Mouse (Mus musculus) midbrain, embryonic 16.5 days (tissue): ENCODE data around the gene B3gnt8. TPM values are rescaled to one million over a fixed set of nuclear protein-coding genes. Genes with fewer than 3 reads are reported as not detected.

ENCODE experiments used
- ATAC-seq: fragments of 200-750 bp; cut with Nextera tagmentation; 2 replicates; pipeline ENCODE4 v1.8.0; 2017; ENCODE audit warnings: moderate TSS enrichment
- H3K27ac ChIP-seq: fragments of 300-500 bp; sonication (generic); 2 replicates; pipeline ENCODE4 v1.5.1; 2014; ENCODE audit warnings: mild to moderate bottlenecking, low read length, mixed read lengths
- H3K27me3 ChIP-seq: fragments of 300-500 bp; sonication (generic); 2 replicates; pipeline ENCODE4 v1.6.1; 2014; ENCODE audit warnings: low read depth, low read length, mixed read lengths; ENCODE audit not compliant: control insufficient read depth, insufficient read depth
- H3K36me3 ChIP-seq: fragments of 300-500 bp; sonication (generic); 2 replicates; pipeline ENCODE4 v1.6.1; 2014; ENCODE audit warnings: mild to moderate bottlenecking, low read length, moderate library complexity, mixed read lengths; ENCODE audit not compliant: control insufficient read depth, insufficient read depth
- H3K4me1 ChIP-seq: fragments of 300-500 bp; sonication (generic); 2 replicates; pipeline ENCODE4 v1.6.1; 2014; ENCODE audit warnings: mild to moderate bottlenecking, low read length, mixed read lengths; ENCODE audit not compliant: control insufficient read depth, insufficient read depth
- H3K4me2 ChIP-seq: fragments of 300-500 bp; sonication (generic); 2 replicates; pipeline ENCODE4 v1.6.1; 2014; ENCODE audit warnings: mild to moderate bottlenecking, low read length, mixed read lengths
- H3K4me3 ChIP-seq: fragments of 300-500 bp; sonication (generic); 2 replicates; pipeline ENCODE4 v1.5.1; 2014; ENCODE audit warnings: low read depth, mild to moderate bottlenecking, low read length, moderate library complexity, mixed read lengths
- H3K9ac ChIP-seq: fragments of 300-500 bp; sonication (generic); 2 replicates; pipeline ENCODE4 v1.6.1; 2014; ENCODE audit warnings: low read depth, low read length, mixed read lengths
- H3K9me3 ChIP-seq: fragments of 300-500 bp; sonication (generic); replicated peaks from 2 replicates; pipeline ENCODE4 v1.6.1; 2014; ENCODE audit warnings: mild to moderate bottlenecking, low read length, mixed read lengths; ENCODE audit not compliant: control insufficient read depth, poor library complexity, severe bottlenecking
- WGBS: fragments of 180-500 bp; shearing (Covaris S2); extraction: QIAGEN DNeasy Blood & Tissue Kit; methylation state at CpG from one replicate; pipeline ENCODE4 v1.1.7; 2014; 5-methylcytosine and 5-hydroxymethylcytosine counted together
- polyA plus RNA-seq: library from polyadenylated mRNA; unstranded; fragments of >200 nt; fragmentation: Nextera tagmentation; extraction: Ambion mirVana; gene quantifications from 2 replicates; pipeline ENCODE4 v1.2.1, GENCODE M21; 2015

The B3gnt8 gene
- polyA plus RNA-seq, 1 experiment from 2014 or later: 0.64 TPM

DNA sequence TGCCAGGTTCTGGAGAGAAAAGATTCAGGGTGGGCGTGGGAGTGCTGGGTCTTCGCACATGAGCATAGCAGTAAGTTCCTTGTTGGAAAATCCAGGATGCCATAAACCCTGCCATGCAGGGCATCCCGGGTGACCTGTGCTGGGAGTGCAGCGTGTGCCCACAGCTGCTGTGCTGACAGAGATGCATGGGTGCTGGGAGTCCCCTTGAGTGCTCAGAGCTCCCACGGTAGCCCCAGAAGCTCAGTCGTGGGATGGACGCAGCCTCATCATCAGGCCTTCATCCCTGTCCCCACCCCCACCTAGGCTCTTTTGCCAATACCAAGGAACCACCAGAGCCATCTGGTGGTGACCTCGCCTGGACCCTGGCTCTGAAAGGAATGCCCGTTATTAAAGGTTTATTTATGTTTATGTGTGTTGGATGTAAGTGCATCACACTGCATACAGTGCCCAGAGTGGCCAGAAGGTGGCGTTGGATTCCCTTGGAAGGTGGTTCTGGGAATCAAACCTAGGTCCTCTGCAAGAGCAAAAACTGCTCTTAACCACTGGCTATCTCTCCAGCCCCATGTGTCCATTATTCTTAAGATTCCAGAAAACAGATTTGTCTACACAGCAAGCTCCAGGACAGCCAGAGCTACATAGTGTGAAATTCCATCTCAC is 732 bp upstream of the B3gnt8 start:
- Histone ChIP-seq H3K9ac (no peak overlapping the region), H3K4me3 (no peak overlapping the region), H3K9me3 (no peaks in the 10 kb centered on the region), H3K27me3 (peaks cover 7% of the 10 kb centered on the region), H3K27ac (no peak overlapping the region), H3K4me1 (peaks cover 4% of the 10 kb centered on the region; the same call in 1 of the 2 replicates), H3K4me2 (no peak overlapping the region), H3K36me3 (peaks cover 16% of the 10 kb centered on the region)
- ATAC-seq: no peak
- WGBS: 80% methylated on average over 10 of the region's 10 CpGs

DNA sequence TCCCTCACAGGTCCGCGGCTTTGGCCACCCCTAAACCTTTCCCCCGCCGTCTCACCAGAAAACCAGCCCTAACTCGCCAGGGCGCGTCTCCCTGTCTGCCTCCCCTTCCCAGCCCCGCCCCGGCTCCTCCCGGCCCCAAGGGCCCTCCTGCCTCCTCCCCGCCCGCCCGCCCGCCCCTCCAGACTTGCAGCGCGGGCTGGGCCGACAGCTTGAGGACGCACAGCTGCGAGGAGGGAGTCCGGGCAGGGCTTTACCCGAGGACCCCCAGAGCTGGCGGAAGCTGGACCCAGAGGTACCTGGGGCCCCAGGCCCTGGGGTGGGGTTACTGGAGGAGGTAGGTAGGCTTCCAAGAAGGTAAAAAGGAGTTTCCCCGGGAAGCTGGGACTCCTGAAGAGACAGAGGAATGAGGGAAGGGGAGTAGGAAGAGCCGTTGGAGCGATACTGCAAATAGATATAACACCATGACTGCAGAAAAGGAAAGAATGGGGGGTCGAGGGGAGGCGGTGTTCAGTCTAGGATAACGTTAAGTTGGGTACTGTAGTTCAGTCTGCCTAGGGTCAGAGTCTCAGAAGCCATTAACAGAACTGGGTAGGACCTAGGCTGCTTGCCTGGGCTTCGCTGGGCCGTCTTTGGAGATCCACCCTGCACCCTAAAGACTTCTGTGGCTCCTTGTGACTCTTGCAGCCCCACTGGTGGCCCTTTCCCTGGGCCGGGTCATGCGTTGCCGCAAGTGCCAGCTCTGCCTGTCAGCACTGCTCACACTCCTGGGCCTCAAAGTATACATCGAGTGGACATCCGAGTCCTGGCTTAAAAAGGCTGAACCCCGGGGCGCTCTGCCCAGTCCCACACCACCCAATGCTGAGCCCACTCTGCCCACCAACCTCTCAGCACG is 1.2 kb downstream of the B3gnt8 start:
- Histone ChIP-seq H3K9ac (0 out of 2 replicates have a peak overlapping the region, but pooled peaks have one; percentile 38), H3K4me3 (peak overlapping the region; percentile 18)
- ATAC-seq: no peak

DNA sequence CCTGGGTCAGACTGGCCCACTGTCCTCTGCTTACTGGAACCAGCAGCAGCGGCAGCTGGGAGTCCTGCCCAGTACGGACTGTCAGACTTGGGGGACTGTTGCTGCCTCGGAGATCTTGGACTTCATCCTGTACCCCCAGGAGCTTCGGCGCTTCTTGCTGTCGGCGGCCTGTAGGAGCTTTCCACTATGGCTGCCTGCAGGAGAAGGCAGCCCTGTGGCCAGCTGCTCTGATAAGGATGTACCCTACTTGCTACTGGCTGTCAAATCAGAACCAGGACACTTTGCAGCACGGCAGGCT is 1.8 kb downstream of the B3gnt8 start:
- H3K27me3 ChIP-seq: peaks cover 7% of the 10 kb centered on the region
- no peaks in the 10 kb centered on the region for H3K9me3 ChIP-seq
- no peak overlapping the region for H3K4me2 ChIP-seq
- H3K36me3 ChIP-seq: peaks cover 26% of the 10 kb centered on the region
- no peak for ATAC-seq
- no peak overlapping the region for H3K4me3 ChIP-seq
- peaks cover 4% of the 10 kb centered on the region; the same call in 1 of the 2 replicates for H3K4me1 ChIP-seq
- no peak overlapping the region for H3K27ac ChIP-seq
- H3K9ac ChIP-seq: no peak overlapping the region
- 76% methylated on average over 8 of the region's 8 CpGs for WGBS

More for the DNA sequence above, 1.2 kb downstream of the B3gnt8 start:
- H3K27me3 ChIP-seq: peaks cover 7% of the 10 kb centered on the region
- H3K27ac ChIP-seq: no peak overlapping the region
- H3K4me2 ChIP-seq: peak overlapping the region; percentile 36
- H3K9me3 ChIP-seq: no peaks in the 10 kb centered on the region
- H3K4me1 ChIP-seq: peaks cover 4% of the 10 kb centered on the region; the same call in 1 of the 2 replicates
- peaks cover 23% of the 10 kb centered on the region for H3K36me3 ChIP-seq
- WGBS: 25% methylated on average over 30 of the region's 38 CpGs

DNA sequence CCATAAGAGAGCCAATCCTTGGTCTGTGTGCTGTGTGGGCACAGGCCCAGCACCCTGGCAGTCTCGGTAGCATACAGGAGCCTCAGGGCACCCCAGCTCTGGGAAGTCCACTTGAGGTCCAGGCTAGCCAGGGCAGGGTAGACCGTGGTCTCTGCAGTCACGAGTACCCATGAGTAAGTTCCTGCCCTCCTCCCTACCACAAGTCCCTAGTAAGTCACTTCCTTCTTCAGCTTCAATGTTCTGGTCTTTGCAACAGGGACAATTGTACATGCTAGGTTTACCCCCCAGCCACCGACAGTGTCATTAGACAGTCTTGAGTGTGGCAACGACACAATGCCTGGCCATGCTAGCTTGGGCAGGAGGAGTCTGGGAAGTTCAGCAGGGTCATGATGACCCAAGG is 6.2 kb downstream of the B3gnt8 start:
- Histone ChIP-seq H3K27me3 (peaks cover 7% of the 10 kb centered on the region; the same call in 1 of the 2 replicates), H3K4me2 (no peak overlapping the region), H3K4me1 (no peaks in the 10 kb centered on the region; the same call in 1 of the 2 replicates), H3K9ac (no peak overlapping the region), H3K4me3 (no peak overlapping the region), H3K27ac (no peak overlapping the region), H3K36me3 (peaks cover 24% of the 10 kb centered on the region), H3K9me3 (no peaks in the 10 kb centered on the region)
- WGBS: 98% methylated on average over 5 of the region's 5 CpGs
- no peak for ATAC-seq

DNA sequence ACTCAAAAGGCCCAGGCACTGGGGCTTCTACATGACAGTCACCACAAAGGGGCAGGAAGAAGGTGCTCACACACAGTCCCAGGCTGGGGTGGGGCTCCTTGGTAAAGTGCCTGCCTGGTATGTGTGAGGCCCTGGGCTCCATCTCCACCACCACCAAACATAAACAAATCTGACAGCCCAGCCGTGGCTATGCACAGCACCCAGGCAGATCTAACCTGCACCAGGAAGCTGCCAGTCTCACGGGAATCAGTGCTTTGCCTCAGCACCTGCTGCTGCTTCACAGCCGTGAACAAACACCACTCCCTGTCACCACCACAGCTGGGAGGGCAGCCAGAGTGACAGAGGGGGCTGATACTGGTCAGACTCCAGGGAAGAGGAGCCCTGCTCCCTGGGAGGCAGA is 9.9 kb downstream of the B3gnt8 start:
- Histone ChIP-seq H3K4me1 (no peaks in the 10 kb centered on the region), H3K4me3 (no peak overlapping the region), H3K9ac (no peak overlapping the region), H3K27ac (no peak overlapping the region), H3K27me3 (no peaks in the 10 kb centered on the region), H3K4me2 (no peak overlapping the region), H3K36me3 (peaks cover 12% of the 10 kb centered on the region; the same call in 1 of the 2 replicates), H3K9me3 (no peaks in the 10 kb centered on the region)
- ATAC-seq: no peak
- WGBS: 59% methylated on average over 3 of the region's 3 CpGs

DNA sequence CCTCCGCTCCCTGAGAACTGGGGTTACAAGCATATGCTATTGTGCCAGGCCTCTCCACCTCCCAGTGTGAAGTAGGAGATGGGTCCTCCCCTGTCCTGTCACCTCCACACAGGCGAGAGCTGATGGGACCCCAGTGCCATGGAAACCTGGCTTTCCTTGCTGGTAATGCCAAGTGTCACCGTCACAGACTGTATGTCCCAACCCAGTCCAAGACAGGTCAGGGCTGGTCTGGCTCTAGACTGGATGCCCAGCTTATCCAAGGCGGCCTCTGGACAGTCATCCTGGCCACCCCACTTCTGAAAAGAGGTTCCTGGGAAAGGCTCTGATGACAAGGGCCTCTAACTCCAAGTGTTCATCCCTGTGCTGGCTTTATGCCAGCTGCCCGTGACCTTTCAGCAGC is 10.6 kb downstream of the B3gnt8 start:
- Histone ChIP-seq H3K4me2 (no peak overlapping the region), H3K9me3 (no peaks in the 10 kb centered on the region), H3K27ac (no peak overlapping the region), H3K36me3 (peaks cover 10% of the 10 kb centered on the region; the same call in 1 of the 2 replicates), H3K9ac (no peak overlapping the region), H3K4me3 (no peak overlapping the region), H3K27me3 (no peaks in the 10 kb centered on the region), H3K4me1 (no peaks in the 10 kb centered on the region)
- WGBS: 88% methylated on average over 5 of the region's 5 CpGs
- ATAC-seq: no peak

DNA sequence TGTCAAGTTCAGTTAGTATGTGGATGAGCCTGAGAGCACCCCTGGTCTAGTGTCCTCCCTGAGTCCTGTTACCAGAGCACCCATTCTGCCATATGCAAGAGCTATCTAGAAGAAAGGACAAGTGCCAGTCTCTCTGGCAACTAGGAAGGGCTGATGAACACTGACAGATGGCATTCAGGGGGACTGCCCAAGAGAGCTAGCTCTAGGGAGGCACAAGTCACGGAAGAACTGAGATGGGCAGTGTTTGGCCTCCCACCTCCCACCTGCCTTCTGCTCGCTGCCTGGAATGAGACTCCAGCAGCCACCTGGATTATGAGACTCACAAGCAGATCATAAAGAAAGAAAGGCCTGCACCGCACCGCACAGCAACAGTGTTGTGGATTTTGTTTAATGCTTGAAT is 13.3 kb downstream of the B3gnt8 start:
- no peak for ATAC-seq
- no peaks in the 10 kb centered on the region for H3K27me3 ChIP-seq
- no peak overlapping the region for H3K4me2 ChIP-seq
- H3K9me3 ChIP-seq: no peaks in the 10 kb centered on the region
- H3K9ac ChIP-seq: no peak overlapping the region
- no peaks in the 10 kb centered on the region for H3K4me1 ChIP-seq
- no peak overlapping the region for H3K4me3 ChIP-seq
- no peak overlapping the region for H3K27ac ChIP-seq
- WGBS: 92% methylated on average over 4 of the region's 4 CpGs
- H3K36me3 ChIP-seq: peaks cover 7% of the 10 kb centered on the region; the same call in 1 of the 2 replicates

DNA sequence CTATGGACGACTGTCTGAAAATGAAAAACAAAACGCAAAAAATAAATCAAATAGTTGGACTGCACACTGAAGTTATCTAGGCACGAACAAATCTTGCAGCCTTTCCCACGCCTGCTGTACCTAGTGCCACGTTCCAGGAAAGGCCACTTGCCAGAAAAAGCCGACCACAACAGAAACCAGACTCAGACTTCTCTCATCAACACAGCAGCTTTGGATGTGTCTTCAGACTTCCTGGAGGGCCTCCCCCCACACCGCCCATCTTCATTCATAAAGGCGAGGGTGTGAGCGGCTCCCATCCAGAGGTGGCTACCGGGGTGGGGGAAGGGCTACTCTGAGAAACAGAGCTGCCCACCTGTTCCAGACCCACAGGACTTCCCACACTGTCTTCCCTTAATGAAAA is 17.7 kb downstream of the B3gnt8 start:
- no peak overlapping the region for H3K4me3 ChIP-seq
- H3K36me3 ChIP-seq: peaks cover 7% of the 10 kb centered on the region; the same call in 1 of the 2 replicates
- H3K27me3 ChIP-seq: no peaks in the 10 kb centered on the region
- 83% methylated on average over 10 of the region's 10 CpGs for WGBS
- ATAC-seq: no peak
- H3K4me1 ChIP-seq: no peaks in the 10 kb centered on the region
- H3K9me3 ChIP-seq: no peaks in the 10 kb centered on the region
- H3K4me2 ChIP-seq: no peak overlapping the region
- H3K27ac ChIP-seq: no peak overlapping the region
- H3K9ac ChIP-seq: no peak overlapping the region

DNA sequence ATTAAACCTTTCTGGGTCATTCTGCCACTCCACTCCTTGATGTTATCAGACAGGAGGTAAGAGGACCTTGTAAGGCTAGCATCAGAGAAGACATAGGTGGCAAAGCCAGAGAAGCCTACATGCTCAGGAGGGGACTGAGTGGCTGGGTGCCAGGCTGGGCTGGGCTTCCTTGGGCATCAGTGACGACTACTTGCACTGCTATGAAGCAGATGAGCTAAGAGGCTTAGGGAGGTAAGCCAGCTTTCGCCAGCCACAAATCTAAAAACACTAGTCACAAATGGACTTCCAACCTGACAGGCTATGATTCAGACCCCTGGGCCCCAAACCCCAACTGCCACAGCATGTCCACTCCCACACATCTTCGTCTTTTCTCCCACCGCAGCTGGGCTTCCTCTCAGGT is 18.2 kb downstream of the B3gnt8 start:
- Histone ChIP-seq H3K36me3 (peaks cover 7% of the 10 kb centered on the region; the same call in 1 of the 2 replicates), H3K9ac (no peak overlapping the region), H3K4me1 (no peaks in the 10 kb centered on the region), H3K27me3 (no peaks in the 10 kb centered on the region), H3K4me2 (no peak overlapping the region), H3K4me3 (no peak overlapping the region), H3K27ac (no peak overlapping the region), H3K9me3 (no peaks in the 10 kb centered on the region)
- WGBS: 77% methylated on average over 4 of the region's 4 CpGs
- no peak for ATAC-seq
